Mouse (Mus musculus) heart, adult 2 months (tissue): ENCODE measurements at regions not wholly inside any gene's neighbourhood (a gene's known extent, or its start where the extent isn't known, plus 50 kb on each side); places are given as distances from the start of the nearest gene placed in this dataset.

Experiments used
- DNase-seq, 2 experiments: peaks; one replicate each; pipeline ENCODE4 v3.0.0; 2021
- H3K27ac ChIP-seq: fragments of 200-600 bp; 2 replicates; pipeline ENCODE4 v1.8.1; 2022
- H3K27me3 ChIP-seq: fragments of 200-500 bp; 2 replicates; pipeline ENCODE4 v1.6.1; 2012; ENCODE audit warnings: mild to moderate bottlenecking, low read length, inconsistent platforms, mixed read lengths; ENCODE audit not compliant: control insufficient read depth, insufficient read depth
- H3K36me3 ChIP-seq: fragments of 200-500 bp; 2 replicates; pipeline ENCODE4 v1.6.1; 2012; ENCODE audit warnings: low read length, inconsistent platforms; ENCODE audit not compliant: control insufficient read depth, insufficient read depth
- H3K4me1 ChIP-seq: fragments of 200-500 bp; 2 replicates; pipeline ENCODE4 v1.6.1; 2011; ENCODE audit warnings: low read length; ENCODE audit not compliant: control insufficient read depth, insufficient read depth
- H3K4me3 ChIP-seq: fragments of 200-600 bp; 2 replicates; pipeline ENCODE4 v1.8.1; 2022
- H3K79me2 ChIP-seq: fragments of 200-500 bp; replicated peaks from 2 replicates; pipeline ENCODE4 v1.6.1; 2012; ENCODE audit warnings: mild to moderate bottlenecking, inconsistent platforms, low read length, moderate library complexity, mixed read lengths; ENCODE audit not compliant: control insufficient read depth, insufficient read depth
- H3K9ac ChIP-seq: fragments of 200-500 bp; 2 replicates; pipeline ENCODE4 v1.6.1; 2012; ENCODE audit warnings: low read depth, mild to moderate bottlenecking, control low read depth, inconsistent platforms, low read length, mixed read lengths
- CTCF ChIP-seq: fragments of 200-600 bp; IDR thresholded peaks from 2 replicates; pipeline ENCODE4 v1.8.1; 2022; ENCODE audit warnings: antibody characterized with exemption, mild to moderate bottlenecking, moderate library complexity
- EP300 ChIP-seq: fragments of 200-500 bp; IDR thresholded peaks from 2 replicates; pipeline ENCODE4 v1.6.1; 2011; ENCODE audit warnings: low read depth, low read length, control low read depth; ENCODE audit not compliant: insufficient read depth
- POLR2A ChIP-seq: fragments of 200-500 bp; IDR thresholded peaks from 2 replicates; pipeline ENCODE4 v1.6.1; 2011; ENCODE audit warnings: mild to moderate bottlenecking, low read depth, low read length, control low read depth; ENCODE audit not compliant: insufficient read depth
- WGBS: fragments of 180-500 bp; shearing (Covaris S2); methylation state at CpG from one replicate; pipeline ENCODE4 v1.1.7; 2018; 5-methylcytosine and 5-hydroxymethylcytosine counted together
- intact Hi-C: fragments of 180-260 bp; cut with DNase I; formaldehyde crosslinking; loops from one replicate; pipeline ENCODE4 v1.15.1; 2025

DNA sequence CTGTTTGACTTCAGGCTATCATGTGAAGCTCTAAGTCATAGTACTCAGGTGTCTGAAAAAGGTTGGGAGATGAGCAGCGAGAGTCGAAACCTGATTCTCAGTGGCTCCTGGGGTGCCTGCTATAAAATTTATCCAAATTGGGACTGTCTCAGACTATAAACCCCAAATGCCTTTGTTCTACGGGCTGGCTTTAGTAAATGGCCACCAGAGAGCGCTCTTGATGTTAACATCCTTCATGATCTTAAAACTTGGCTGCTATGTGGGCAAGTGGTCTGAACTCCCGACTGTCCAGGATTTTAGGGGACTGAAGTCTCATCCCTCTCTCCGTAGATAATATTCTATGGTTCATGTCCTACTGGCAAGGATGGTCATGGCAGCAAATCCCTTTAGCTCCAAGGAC is 94.8 kb upstream of the Tom1l1 start:
- no peak for DNase-seq
- Histone ChIP-seq H3K4me1 (no peaks in the 10 kb centered on the region), H3K27ac (no peak overlapping the region), H3K27me3 (no peaks in the 10 kb centered on the region), H3K36me3 (no peaks in the 10 kb centered on the region), H3K79me2 (no peaks in the 10 kb centered on the region), H3K9ac (no peak overlapping the region), H3K4me3 (no peak overlapping the region)
- TF ChIP-seq EP300 (no peak), CTCF (peak; percentile 55), POLR2A (no peak)
- 41% methylated on average over 6 of the region's 6 CpGs for WGBS
- intact Hi-C loops: no loop called here

DNA sequence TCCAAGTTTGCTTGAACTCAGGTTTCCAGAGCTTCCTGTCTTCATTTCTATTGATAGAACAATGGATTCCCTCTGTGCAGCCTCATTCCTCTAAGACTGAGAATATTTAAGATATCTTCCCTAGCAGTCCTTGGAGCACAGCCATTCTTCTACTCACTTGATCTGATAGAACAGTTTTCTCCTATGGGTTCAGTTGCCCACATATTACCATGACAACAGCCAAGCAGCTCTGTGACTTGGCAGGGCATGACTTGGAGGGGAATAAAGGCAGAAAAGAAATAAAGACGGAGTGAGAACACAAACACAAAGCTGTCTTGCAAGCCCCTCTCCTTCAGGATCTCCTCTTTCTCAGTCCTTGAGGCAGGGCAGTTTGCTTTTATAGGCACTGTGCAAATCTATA is 87.6 kb upstream of the Tom1l1 start:
- intact Hi-C loops: no loop called here
- 40% methylated on average over 1 of the region's 1 CpGs for WGBS
- H3K27me3 ChIP-seq: no peaks in the 10 kb centered on the region
- no peaks in the 10 kb centered on the region for H3K4me1 ChIP-seq
- no peaks in the 10 kb centered on the region for H3K36me3 ChIP-seq
- no peak overlapping the region for H3K4me3 ChIP-seq
- TF ChIP-seq EP300 (no peak), CTCF (no peak), POLR2A (no peak)
- no peaks in the 10 kb centered on the region for H3K79me2 ChIP-seq
- no peak overlapping the region for H3K9ac ChIP-seq
- H3K27ac ChIP-seq: no peak overlapping the region
- no peak for DNase-seq

DNA sequence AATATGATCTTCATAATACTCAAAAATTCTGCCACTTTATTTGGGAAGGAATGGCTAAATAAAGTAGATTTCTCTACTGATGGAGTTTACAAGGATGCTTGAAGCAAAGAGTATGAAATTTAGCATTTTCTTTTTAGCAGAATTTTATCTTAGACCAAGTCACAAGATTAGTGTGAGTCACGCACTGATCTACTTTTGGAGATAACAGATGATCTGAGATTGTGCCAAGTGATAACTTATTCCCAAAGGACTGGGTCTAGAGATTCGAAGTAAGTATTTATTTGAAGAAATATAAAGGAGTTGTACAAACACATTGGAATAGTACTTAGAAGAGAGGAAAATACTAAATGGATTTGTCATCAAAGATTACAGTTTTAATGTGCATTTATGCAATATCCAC is 67.8 kb upstream of the Tom1l1 start:
- TF ChIP-seq EP300 (no peak), POLR2A (no peak), CTCF (no peak)
- H3K27ac ChIP-seq: no peak overlapping the region
- WGBS: 62% methylated on average over 2 of the region's 2 CpGs

DNA sequence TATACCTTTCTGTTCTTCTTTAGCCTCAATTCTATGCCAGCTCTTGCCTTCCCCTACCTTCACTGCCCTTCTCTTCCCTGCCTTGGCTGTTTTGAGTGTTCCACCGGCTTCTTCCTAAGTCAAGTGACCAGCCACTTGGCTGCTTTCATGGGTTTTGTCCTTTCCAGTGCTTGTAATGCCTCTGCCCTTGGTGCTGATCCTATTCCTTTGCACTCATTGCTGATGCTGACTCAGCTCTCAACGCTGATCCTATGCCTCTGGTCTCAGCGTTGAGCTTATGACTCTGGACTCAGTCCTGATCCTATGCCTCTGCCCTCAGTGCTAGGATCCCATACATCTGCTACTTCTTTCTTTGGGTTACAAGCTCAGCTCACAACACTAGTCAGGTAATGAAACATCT is 60.3 kb upstream of the Tom1l1 start:
- H3K4me3 ChIP-seq: no peak overlapping the region
- no peaks in the 10 kb centered on the region for H3K4me1 ChIP-seq
- intact Hi-C loops: no loop called here
- TF ChIP-seq CTCF (no peak), POLR2A (no peak), EP300 (no peak)
- no peak overlapping the region for H3K9ac ChIP-seq
- WGBS: 54% methylated on average over 3 of the region's 3 CpGs
- H3K79me2 ChIP-seq: no peaks in the 10 kb centered on the region
- no peak for DNase-seq
- H3K27me3 ChIP-seq: no peaks in the 10 kb centered on the region
- no peak overlapping the region for H3K27ac ChIP-seq
- no peaks in the 10 kb centered on the region for H3K36me3 ChIP-seq

More for the DNA sequence above, 67.8 kb upstream of the Tom1l1 start:
- DNase-seq: no peak
- no peak overlapping the region for H3K4me3 ChIP-seq
- no peaks in the 10 kb centered on the region for H3K27me3 ChIP-seq
- H3K36me3 ChIP-seq: no peaks in the 10 kb centered on the region
- H3K79me2 ChIP-seq: no peaks in the 10 kb centered on the region
- intact Hi-C loops: no loop called here
- no peaks in the 10 kb centered on the region for H3K4me1 ChIP-seq
- no peak overlapping the region for H3K9ac ChIP-seq

DNA sequence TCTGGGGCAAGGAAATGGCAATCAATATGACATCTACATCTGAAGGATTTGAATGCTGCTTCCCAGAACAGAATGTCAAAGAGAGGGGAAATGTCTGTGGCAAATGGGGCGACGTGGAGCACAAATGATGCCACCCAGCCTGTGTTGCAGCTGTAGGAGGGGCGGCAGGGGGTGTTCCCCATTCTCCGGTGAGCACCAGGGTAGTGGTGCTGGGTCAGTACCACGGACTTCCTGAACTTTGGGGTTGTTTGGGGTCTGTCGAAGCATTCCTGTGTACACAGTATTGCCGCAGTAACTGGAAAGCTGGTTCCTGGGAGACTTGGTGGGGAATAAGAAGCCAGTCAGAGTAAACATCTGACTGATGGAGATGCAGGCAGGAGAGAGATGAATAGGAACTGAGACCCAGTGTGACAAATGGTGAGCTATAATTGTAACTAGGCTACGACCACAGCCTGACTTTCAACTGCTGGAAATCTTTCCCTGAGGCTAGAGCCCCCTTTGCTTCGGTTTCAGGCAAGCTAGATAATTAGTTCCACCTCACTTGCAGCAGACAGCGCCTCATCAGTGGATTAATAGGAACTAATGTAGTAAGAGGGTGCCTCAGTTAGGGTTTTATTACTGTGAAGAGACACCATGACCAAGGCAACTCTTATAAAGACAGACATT is 53.9 kb upstream of the Tom1l1 start:
- Histone ChIP-seq H3K79me2 (no peaks in the 10 kb centered on the region), H3K4me3 (no peak overlapping the region), H3K36me3 (no peaks in the 10 kb centered on the region), H3K9ac (no peak overlapping the region), H3K4me1 (no peaks in the 10 kb centered on the region), H3K27me3 (no peaks in the 10 kb centered on the region), H3K27ac (no peak overlapping the region)
- intact Hi-C loops: no loop called here
- TF ChIP-seq CTCF (no peak), POLR2A (no peak), EP300 (no peak)
- no peak for DNase-seq
- 71% methylated on average over 10 of the region's 10 CpGs for WGBS

DNA sequence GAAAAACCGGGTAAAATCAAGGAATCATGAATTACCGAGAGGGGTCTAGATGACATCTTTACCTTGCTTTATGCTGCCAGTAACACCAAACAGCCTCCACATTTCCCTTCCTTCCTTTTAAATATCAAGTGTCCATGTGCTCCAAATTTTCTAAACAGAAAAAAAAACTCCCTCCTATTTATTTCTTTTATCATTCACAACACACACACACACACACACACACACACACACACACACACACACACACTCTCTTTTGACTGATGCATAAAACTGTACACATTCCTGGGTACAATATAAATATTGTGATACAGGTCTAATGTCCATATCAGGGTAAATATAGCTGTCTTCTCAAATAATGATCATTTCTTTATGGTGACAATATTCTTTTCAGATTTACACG is 51.3 kb upstream of the Tom1l1 start:
- no peak for TF ChIP-seq CTCF
- TF ChIP-seq EP300: no peak
- TF ChIP-seq POLR2A: no peak
- Histone ChIP-seq H3K4me3 (no peak overlapping the region), H3K27ac (no peak overlapping the region), H3K9ac (no peak overlapping the region), H3K79me2 (no peaks in the 10 kb centered on the region), H3K27me3 (no peaks in the 10 kb centered on the region), H3K36me3 (no peaks in the 10 kb centered on the region), H3K4me1 (no peaks in the 10 kb centered on the region)
- 80% methylated on average over 3 of the region's 3 CpGs for WGBS
- DNase-seq: no peak
- intact Hi-C loops: no loop called here
